Mouse (Mus musculus) forebrain, postnatal 0 days (tissue): ENCODE measurements around the gene Tmem100. TPM values are rescaled to one million over a fixed set of nuclear protein-coding genes. Genes with fewer than 3 reads are reported as not detected.

Source experiments
- ATAC-seq: fragments of 200-750 bp; cut with Nextera tagmentation; 2 replicates; pipeline ENCODE4 v1.8.0; 2017; ENCODE audit warnings: mild to moderate bottlenecking, moderate library complexity
- DNase-seq: peaks from one replicate; pipeline ENCODE4 v3.0.0-alpha.2; 2015
- H3K27ac ChIP-seq: fragments of 300-500 bp; sonication (generic); 2 replicates; pipeline ENCODE4 v1.5.1; 2014; ENCODE audit warnings: low read depth, mild to moderate bottlenecking, antibody characterized with exemption, low read length, moderate library complexity, mixed read lengths
- H3K27me3 ChIP-seq: fragments of 300-500 bp; sonication (generic); 2 replicates; pipeline ENCODE4 v1.6.1; 2014; ENCODE audit warnings: mild to moderate bottlenecking, low read length, mixed read lengths; ENCODE audit not compliant: insufficient read depth
- H3K36me3 ChIP-seq: fragments of 300-500 bp; sonication (generic); 2 replicates; pipeline ENCODE4 v1.6.1; 2014; ENCODE audit warnings: mild to moderate bottlenecking, moderate library complexity; ENCODE audit not compliant: insufficient read depth
- H3K4me1 ChIP-seq: fragments of 300-500 bp; sonication (generic); 2 replicates; pipeline ENCODE4 v1.6.1; 2014; ENCODE audit warnings: antibody characterized with exemption; ENCODE audit not compliant: insufficient read depth
- H3K4me2 ChIP-seq: fragments of 300-500 bp; sonication (generic); 2 replicates; pipeline ENCODE4 v1.6.1; 2014; ENCODE audit warnings: low read depth, mild to moderate bottlenecking, moderate library complexity
- H3K4me3 ChIP-seq: fragments of 300-500 bp; sonication (generic); 2 replicates; pipeline ENCODE4 v1.5.1; 2014; ENCODE audit warnings: low read depth, low read length, mixed read lengths
- H3K9ac ChIP-seq: fragments of 300-500 bp; sonication (generic); 2 replicates; pipeline ENCODE4 v1.6.1; 2014; ENCODE audit warnings: mild to moderate bottlenecking
- H3K9me3 ChIP-seq: fragments of 300-500 bp; sonication (generic); 2 replicates; pipeline ENCODE4 v1.6.1; 2016; ENCODE audit warnings: low read length
- CTCF ChIP-seq: sonication (generic); IDR thresholded peaks from 2 replicates; pipeline ENCODE4 v1.5.1; 2016; ENCODE audit warnings: antibody characterized with exemption, control low read depth, low read depth
- WGBS: fragments of 180-500 bp; shearing (Covaris S2); extraction: QIAGEN DNeasy Blood & Tissue Kit; methylation state at CpG from one replicate; pipeline ENCODE4 v1.1.7; 2014; 5-methylcytosine and 5-hydroxymethylcytosine counted together
- polyA plus RNA-seq: library from polyadenylated mRNA; unstranded; fragments of >200 nt; fragmentation: Nextera tagmentation; extraction: Ambion mirVana; gene quantifications from 2 replicates; pipeline ENCODE4 v1.2.1, GENCODE M21; 2015
- total RNA-seq: library from RNA; depleted of rRNA; stranded (reverse); fragments of >200 nt; gene quantifications from 2 replicates; pipeline ENCODE4 v1.2.3, GENCODE M21; 2014

Gene Tmem100
- total and polyA plus RNA-seq, 2 experiments from 2014 or later, result 7.7 to 11.3 TPM

DNA sequence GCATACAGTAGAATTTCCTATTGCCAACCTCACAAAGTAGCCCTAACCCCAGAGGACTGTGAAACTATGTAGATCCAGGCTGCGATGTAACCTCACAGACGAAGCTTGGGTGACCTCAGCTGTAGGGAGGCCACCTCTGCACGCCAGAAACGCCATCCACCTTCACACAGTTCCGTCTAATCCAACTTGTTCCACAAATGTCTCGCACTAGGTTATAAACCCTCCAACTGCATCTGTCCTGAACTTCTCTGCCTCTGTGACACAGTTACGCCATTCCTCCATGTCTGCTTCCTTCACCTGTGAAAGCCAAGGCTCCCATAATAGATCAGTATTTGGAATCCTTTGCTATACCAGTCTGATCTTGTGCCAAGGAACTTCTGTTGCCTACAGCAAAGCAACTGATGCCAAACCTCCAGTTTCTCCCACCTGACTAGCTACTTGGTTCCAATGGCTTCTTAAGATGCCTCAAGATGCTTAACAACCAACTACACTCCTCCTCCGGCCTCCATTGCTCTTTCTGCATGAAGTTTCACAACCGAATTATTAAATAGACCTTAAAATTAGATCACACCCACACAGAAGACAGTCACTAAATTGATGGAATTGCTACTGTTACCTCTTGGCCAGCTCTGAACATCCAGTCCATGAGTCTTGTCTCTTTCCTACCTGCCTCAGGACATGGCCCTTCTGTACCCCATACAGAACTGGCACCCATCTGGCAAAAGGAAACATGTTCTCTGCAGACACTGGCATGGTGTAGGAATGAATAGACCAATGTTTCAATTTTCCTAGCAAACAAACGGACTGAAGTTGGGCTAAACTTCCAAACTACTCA, 28.5 kb upstream of the Tmem100 start:
- Histone ChIP-seq H3K27me3 (no peaks in the 10 kb centered on the region), H3K9ac (no peak overlapping the region), H3K4me3 (no peak overlapping the region), H3K9me3 (no peaks in the 10 kb centered on the region), H3K36me3 (no peaks in the 10 kb centered on the region), H3K4me1 (peaks cover 4% of the 10 kb centered on the region; the same call in 1 of the 2 replicates), H3K4me2 (no peak overlapping the region), H3K27ac (no peak overlapping the region)
- TF ChIP-seq CTCF, result no peak
- no peak for DNase-seq
- WGBS, result 86% methylated on average over 10 of the region's 10 CpGs
- no peak for ATAC-seq

DNA sequence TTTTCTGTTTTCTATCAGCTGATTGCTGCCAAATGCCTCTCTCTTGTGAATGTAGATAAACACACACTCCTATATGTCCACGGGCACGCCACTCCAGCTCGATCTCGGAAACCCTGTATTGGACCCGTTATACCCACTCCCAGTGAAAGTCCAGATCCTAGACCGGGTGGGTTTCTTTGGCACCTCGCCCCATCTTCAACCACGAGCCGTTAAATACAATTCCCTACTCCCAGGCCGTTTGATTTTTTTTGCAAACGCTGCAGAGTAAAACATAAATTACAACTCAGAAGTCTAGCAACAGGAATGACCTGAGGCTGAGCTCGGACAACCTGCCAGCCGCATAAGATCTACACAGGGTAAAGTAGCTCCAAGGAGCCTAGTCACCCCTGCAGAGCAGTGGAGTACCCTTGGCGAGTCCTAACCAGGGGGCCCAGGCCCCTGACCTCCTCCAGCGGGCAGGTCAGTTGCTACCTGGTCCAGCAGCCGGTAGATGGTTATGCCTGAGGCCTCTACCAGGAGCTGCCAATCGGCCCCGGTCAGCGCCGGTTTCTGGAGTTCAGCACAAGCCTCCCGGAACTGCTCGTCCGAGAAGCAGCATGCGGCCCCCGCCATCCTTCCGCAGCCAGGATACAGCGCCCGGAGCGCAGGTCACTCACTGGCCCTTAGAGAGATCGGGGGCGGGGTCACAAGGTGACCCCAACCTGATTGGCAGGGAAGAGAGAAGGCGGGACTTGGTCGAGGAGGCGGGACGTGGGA, 27.7 kb upstream of the Tmem100 start, which contains the start of gene Pctp:
Gene Pctp, minus strand, starts transcription at position 664 of the 756 bp plus-strand sequence.
- ATAC-seq, result peak; percentile 60; the same call in 1 of the 2 replicates
- Histone ChIP-seq H3K27ac (no peak within 1 kb of the TSS), H3K36me3 (no peaks in the 10 kb centered on the region), H3K4me2 (peak within 1 kb of the TSS; percentile 66), H3K9me3 (no peaks in the 10 kb centered on the region), H3K27me3 (no peaks in the 10 kb centered on the region), H3K9ac (peak within 1 kb of the TSS; percentile 32), H3K4me3 (peak within 1 kb of the TSS; percentile 32), H3K4me1 (peaks cover 4% of the 10 kb centered on the region; the same call in 1 of the 2 replicates)
- no peak for TF ChIP-seq CTCF
- DNase-seq, result peak; percentile 31
- WGBS, result 12% methylated on average over 35 of the region's 35 CpGs

DNA sequence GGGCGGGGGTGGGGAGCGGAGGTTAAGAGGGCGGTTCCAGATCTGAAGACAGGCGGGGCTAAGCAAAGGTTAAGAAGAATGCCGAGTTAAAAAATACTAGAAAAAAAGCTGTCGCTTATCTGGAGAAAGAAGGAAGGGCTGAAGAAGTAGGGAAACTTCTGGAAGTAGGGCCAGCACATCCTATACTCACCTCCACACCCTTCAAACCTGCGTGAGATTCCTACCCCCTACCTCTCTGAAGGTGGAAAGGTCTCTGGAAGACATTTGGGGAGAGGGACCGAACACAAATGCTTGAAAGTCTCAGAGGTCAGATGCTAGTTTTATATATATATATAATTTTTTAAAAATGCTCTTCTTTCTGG, 27.2 kb upstream of the Tmem100 start:
- H3K36me3 ChIP-seq, result no peaks in the 10 kb centered on the region
- peaks cover 4% of the 10 kb centered on the region; the same call in 1 of the 2 replicates for H3K4me1 ChIP-seq
- H3K27me3 ChIP-seq, result no peaks in the 10 kb centered on the region
- no peak overlapping the region for H3K27ac ChIP-seq
- ATAC-seq (no peak), DNase-seq (no peak)
- H3K9me3 ChIP-seq, result no peaks in the 10 kb centered on the region
- H3K4me3 ChIP-seq, result peak overlapping the region; percentile 32
- TF ChIP-seq CTCF, result no peak
- WGBS, result 13% methylated on average over 8 of the region's 8 CpGs
- H3K9ac ChIP-seq, result peak overlapping the region; percentile 32; the same call in 1 of the 2 replicates
- H3K4me2 ChIP-seq, result peak overlapping the region; percentile 66

- Histone ChIP-seq H3K36me3 (no peaks in the 10 kb centered on the region), H3K27me3 (no peaks in the 10 kb centered on the region), H3K27ac (no peak overlapping the region), H3K9me3 (no peaks in the 10 kb centered on the region), H3K4me1 (peaks cover 4% of the 10 kb centered on the region; the same call in 1 of the 2 replicates), H3K9ac (no peak overlapping the region), H3K4me2 (no peak overlapping the region), H3K4me3 (no peak overlapping the region)
- TF ChIP-seq CTCF, result no peak
- ATAC-seq (no peak), DNase-seq (no peak)
- WGBS, result 88% methylated on average over 4 of the region's 4 CpGs
Measured at GRCm38 (mm10) chr11:90003386-90003785, 26.8 kb upstream of the Tmem100 start.

DNA sequence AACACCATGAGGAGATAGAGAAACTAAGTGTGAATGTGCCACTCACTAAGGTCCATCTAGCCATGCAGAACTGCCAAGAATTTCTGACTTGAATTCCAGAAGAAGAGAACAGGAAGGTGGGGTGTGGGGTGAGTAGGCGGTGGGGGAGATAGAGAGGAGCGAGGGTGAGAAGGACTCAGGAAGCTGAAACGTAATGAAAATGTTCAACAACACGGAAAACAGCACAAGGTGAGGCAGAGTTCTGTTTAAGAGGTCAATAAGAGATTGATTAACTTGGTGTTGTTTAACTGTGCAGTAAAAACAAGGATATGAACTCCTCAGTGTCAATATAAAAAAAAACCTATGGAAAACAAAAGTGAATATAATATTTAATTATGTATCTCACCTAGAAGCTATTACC, 24.0 kb upstream of the Tmem100 start:
- DNase-seq (no peak), ATAC-seq (no peak)
- Histone ChIP-seq H3K36me3 (no peaks in the 10 kb centered on the region), H3K9ac (no peak overlapping the region), H3K27me3 (no peaks in the 10 kb centered on the region), H3K27ac (no peak overlapping the region), H3K4me1 (peaks cover 4% of the 10 kb centered on the region; the same call in 1 of the 2 replicates), H3K4me3 (no peak overlapping the region), H3K4me2 (no peak overlapping the region), H3K9me3 (no peaks in the 10 kb centered on the region)
- no peak for TF ChIP-seq CTCF
- WGBS, result 81% methylated on average over 4 of the region's 4 CpGs

DNA sequence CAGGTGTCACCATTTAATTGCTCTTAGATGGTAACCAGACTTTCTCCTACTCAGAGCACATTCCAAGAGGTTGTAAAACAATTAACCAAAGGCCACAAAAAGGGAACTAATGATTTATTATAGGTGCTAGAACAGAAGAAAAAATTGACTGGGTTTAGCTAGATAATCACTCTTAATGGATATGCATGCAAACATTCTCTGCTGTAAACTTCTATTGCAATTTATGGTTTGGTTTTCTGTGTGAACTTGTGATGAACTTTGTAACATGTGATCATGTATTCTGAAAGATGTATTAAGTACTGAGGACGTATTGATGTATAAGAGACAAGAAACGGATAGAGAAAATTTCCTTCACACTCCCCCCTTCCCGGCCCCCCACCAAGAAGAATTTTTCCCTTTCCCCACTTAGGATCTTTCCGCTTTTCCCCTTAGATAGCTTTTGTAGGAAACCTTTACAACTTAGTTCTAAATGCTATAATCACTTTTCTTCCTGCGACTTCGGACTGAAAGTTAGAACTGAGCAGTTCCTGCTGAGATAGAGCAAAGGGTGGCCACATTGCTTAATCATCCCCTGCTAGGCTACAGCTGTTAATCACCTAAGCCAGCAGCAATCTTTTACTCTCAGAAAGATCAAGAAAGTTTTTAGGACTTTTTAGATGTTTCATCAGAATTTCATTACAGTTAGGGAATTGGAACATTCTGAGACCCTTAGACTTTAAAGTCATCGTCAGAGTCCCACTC, 22.2 kb upstream of the Tmem100 start:
- WGBS, result 34% methylated on average over 7 of the region's 7 CpGs
- ATAC-seq, result no peak
- H3K27me3 ChIP-seq, result no peaks in the 10 kb centered on the region
- no peak overlapping the region for H3K27ac ChIP-seq
- H3K36me3 ChIP-seq, result no peaks in the 10 kb centered on the region
- no peak overlapping the region for H3K4me2 ChIP-seq
- H3K9me3 ChIP-seq, result no peaks in the 10 kb centered on the region
- no peak for TF ChIP-seq CTCF
- no peaks in the 10 kb centered on the region for H3K4me1 ChIP-seq
- no peak overlapping the region for H3K9ac ChIP-seq
- no peak for DNase-seq
- H3K4me3 ChIP-seq, result no peak overlapping the region
